ENCODE assay signal across 19 mouse cellular contexts in the genomic region with DNA sequence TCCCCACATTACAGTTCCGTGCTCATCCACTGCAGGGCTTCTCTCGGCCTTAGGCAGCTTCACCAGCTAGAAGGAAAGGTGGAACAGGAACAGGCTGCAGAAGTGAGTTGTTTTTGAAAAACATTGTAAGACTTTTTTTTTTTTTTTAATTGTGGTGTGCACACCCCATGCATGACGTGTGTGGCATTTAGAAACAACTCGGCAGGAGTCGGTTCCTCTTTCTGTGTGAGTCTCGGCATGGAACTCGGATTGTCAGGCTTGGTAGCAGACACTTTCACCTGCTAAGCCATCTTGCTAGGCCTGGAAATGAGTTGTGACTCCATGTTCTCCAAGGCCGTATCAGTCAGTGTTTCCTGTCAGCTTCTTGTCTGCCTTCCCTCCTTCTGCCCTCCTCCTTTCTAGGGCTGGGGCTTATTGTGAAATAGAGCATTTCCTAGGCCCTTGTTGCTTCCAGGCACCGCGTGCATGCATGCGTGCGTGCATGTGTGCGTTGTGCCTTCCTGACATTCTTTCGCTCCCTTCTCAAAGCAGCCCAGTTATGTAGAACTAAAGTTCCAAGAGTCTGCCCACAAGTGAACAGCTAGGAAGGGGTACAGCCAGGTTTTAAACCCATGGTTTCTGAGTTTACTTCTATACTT. TPM values are rescaled to one million over a fixed set of nuclear protein-coding genes. Genes with fewer than 3 reads are reported as not detected.
A peak's percentile ranks its signal among the peaks of the same experiment; 100 is the strongest.
DNase-seq lines count a peak whose midpoint lies in the region; ATAC-seq and TF ChIP-seq lines count a peak whose summit lies in the region.
"Had no signal": no experiment of that assay in that cellular context is flagged by ENCODE, and none has a peak within 500 bp of the region (broad histone marks: within the 10 kb centered on the region; RNA-seq: fewer than 3 reads in every experiment).

No protein-coding gene starts in this region.

- WGBS in liver, postnatal 0 days (ENCODE audit: insufficient replicate concordance): 68% methylated on average over 14 of the region's 14 CpGs
- 64% methylated on average over 14 of the region's 14 CpGs for WGBS in liver, embryonic 12.5 days (ENCODE audit: insufficient replicate concordance)
- WGBS in bone marrow, adult 2 months: 43% methylated on average over 14 of the region's 14 CpGs
- 92% methylated on average over 14 of the region's 14 CpGs for WGBS in embryonic facial prominence, embryonic 10.5 days

- H3K27ac ChIP-seq in liver, postnatal 0 days (ENCODE audit: low read depth): no peak overlapping the region
- no peak overlapping the region for H3K27ac ChIP-seq in liver, embryonic 12.5 days
- H3K27ac ChIP-seq in bone marrow, adult 2 months (ENCODE audit: control insufficient read depth, insufficient read depth, low read depth, low read length, poor library complexity): peak overlapping the region; percentile 68
- no peak overlapping the region for H3K27ac ChIP-seq in embryonic facial prominence, embryonic 10.5 days (replicated peaks)
- H3K27ac ChIP-seq: forebrain, embryonic 15.5 days; hindbrain, embryonic 10.5 days; midbrain, embryonic 12.5 days; neural tube, embryonic 15.5 days had no signal

- H3K36me3 ChIP-seq in liver, postnatal 0 days (replicated peaks; ENCODE audit: insufficient read depth, low read length): peaks cover 23% of the 10 kb centered on the region
- H3K36me3 ChIP-seq in liver, embryonic 12.5 days: peaks cover 55% of the 10 kb centered on the region
- H3K36me3 ChIP-seq in embryonic facial prominence, embryonic 10.5 days (replicated peaks): peaks cover 53% of the 10 kb centered on the region

- peak; percentile 38; the same call in 1 of the 2 replicates for ATAC-seq in liver, postnatal 0 days
- ATAC-seq in liver, embryonic 12.5 days: no peak
- ATAC-seq in megakaryocyte, adult 5-6 weeks (ENCODE audit: poor library complexity, severe bottlenecking): peak; percentile 97
- ATAC-seq in erythroid progenitor cell, adult 5-6 weeks (replicated peaks; ENCODE audit: low FRiP score, poor library complexity, severe bottlenecking): no peak
- ATAC-seq: forebrain, embryonic 15.5 days had no signal

- no peaks in the 10 kb centered on the region for H3K9me3 ChIP-seq in liver, postnatal 0 days (ENCODE audit: low read length)
- no peaks in the 10 kb centered on the region for H3K9me3 ChIP-seq in liver, embryonic 12.5 days (replicated peaks)
- no peaks in the 10 kb centered on the region for H3K9me3 ChIP-seq in embryonic facial prominence, embryonic 10.5 days
- H3K9me3 ChIP-seq: forebrain, embryonic 15.5 days; hindbrain, embryonic 10.5 days; midbrain, embryonic 12.5 days; neural tube, embryonic 15.5 days had no signal

- TF ChIP-seq CTCF in liver, postnatal 0 days (IDR thresholded peaks at IDR 0.05; ENCODE audit: low read depth): no peak
- no peak for TF ChIP-seq CTCF in bone marrow, adult 2 months (IDR thresholded peaks at IDR 0.05; ENCODE audit: control insufficient read depth, insufficient read depth, low read length)

- no peak overlapping the region for H3K9ac ChIP-seq in liver, postnatal 0 days (replicated peaks)
- H3K9ac ChIP-seq in liver, embryonic 12.5 days: no peak overlapping the region
- H3K9ac ChIP-seq: forebrain, embryonic 15.5 days; midbrain, embryonic 12.5 days; neural tube, embryonic 15.5 days had no signal

- no peaks in the 10 kb centered on the region for H3K4me1 ChIP-seq in liver, postnatal 0 days (ENCODE audit: insufficient read depth)
- no peaks in the 10 kb centered on the region for H3K4me1 ChIP-seq in liver, embryonic 12.5 days
- peaks cover 4% of the 10 kb centered on the region; the same call in 1 of the 2 replicates for H3K4me1 ChIP-seq in bone marrow, adult 2 months (ENCODE audit: control insufficient read depth, insufficient read depth, low read length)
- no peaks in the 10 kb centered on the region for H3K4me1 ChIP-seq in embryonic facial prominence, embryonic 10.5 days
- H3K4me1 ChIP-seq: forebrain, embryonic 15.5 days; hindbrain, embryonic 10.5 days; midbrain, embryonic 12.5 days; neural tube, embryonic 15.5 days had no signal

- no peak for TF ChIP-seq EP300 in liver, postnatal 0 days (IDR thresholded peaks at IDR 0.05; ENCODE audit: low read depth)

- no peak for TF ChIP-seq POLR2A in bone marrow, adult 2 months (IDR thresholded peaks at IDR 0.05; ENCODE audit: borderline replicate concordance, control insufficient read depth, low read depth, low read length)

- H3K27me3 ChIP-seq in liver, postnatal 0 days (ENCODE audit: insufficient read depth, low read length): no peaks in the 10 kb centered on the region
- no peaks in the 10 kb centered on the region for H3K27me3 ChIP-seq in liver, embryonic 12.5 days (replicated peaks)
- no peaks in the 10 kb centered on the region for H3K27me3 ChIP-seq in embryonic facial prominence, embryonic 10.5 days (replicated peaks; ENCODE audit: low read depth, poor library complexity, severe bottlenecking)
- H3K27me3 ChIP-seq: forebrain, embryonic 15.5 days; midbrain, embryonic 12.5 days; neural tube, embryonic 15.5 days had no signal

- peak; percentile 34 for DNase-seq in liver, postnatal 0 days
- DNase-seq in spleen, postnatal 36 days (ENCODE audit: low spot score in 2 of 2): peak; percentile 77 to 79
- DNase-seq in embryonic facial prominence, embryonic 10.5 days (ENCODE audit: low spot score): no peak
- DNase-seq: cerebellum, adult 11 months; cerebellum, postnatal 14 days; heart, adult 18-20 months; kidney, adult 9 months; kidney, postnatal 4 days; liver; thymus, postnatal 25 days had no signal

- H3K4me3 ChIP-seq in liver, postnatal 0 days (ENCODE audit: low read depth, low read length): no peak overlapping the region
- no peak overlapping the region for H3K4me3 ChIP-seq in liver, embryonic 12.5 days
- H3K4me3 ChIP-seq in bone marrow, adult 2 months (replicated peaks; ENCODE audit: control insufficient read depth, low read depth, low read length): peak overlapping the region; percentile 24
- H3K4me3 ChIP-seq in embryonic facial prominence, embryonic 10.5 days: no peak overlapping the region
- H3K4me3 ChIP-seq: forebrain, embryonic 15.5 days; hindbrain, embryonic 10.5 days; midbrain, embryonic 12.5 days; myocyte; neural tube, embryonic 15.5 days had no signal

- no peak overlapping the region for H3K4me2 ChIP-seq in liver, postnatal 0 days (ENCODE audit: low read depth, low read length)
- no peak overlapping the region for H3K4me2 ChIP-seq in liver, embryonic 12.5 days
- H3K4me2 ChIP-seq: forebrain, embryonic 15.5 days; midbrain, embryonic 12.5 days; neural tube, embryonic 15.5 days had no signal

RNA-seq across cellular contexts. Expression of a gene that starts 26.1 kb away (rescaled TPM):
- polyA plus RNA-seq in liver, postnatal 0 days (2015; fragmentation: Nextera tagmentation; extraction: Ambion mirVana): 1.2 and 1.9 TPM in 2 replicates
- 2.5 and 2.9 TPM in 2 replicates for polyA plus RNA-seq in liver, embryonic 12.5 days (2016; fragmentation: Nextera tagmentation; extraction: Ambion mirVana)
- polyA plus RNA-seq in bone marrow, adult 2 months (2011; ENCODE audit: insufficient read depth, insufficient read length, low replicate concordance, missing spikeins): 9.9 and 12.0 TPM in 2 replicates
- 36.9 and 41.7 TPM in 2 replicates for total RNA-seq in megakaryocyte, adult 5-6 weeks (2015)
- total RNA-seq in megakaryocyte, adult 5-6 weeks (2017): 13.9 and 17.6 TPM in 2 replicates
- total RNA-seq in erythroid progenitor cell, adult 5-6 weeks (2015; ENCODE audit: low replicate concordance): 24.3 and 30.3 TPM in 2 replicates
- 13.1 and 16.0 TPM in 2 replicates for total RNA-seq in erythroid progenitor cell, adult 5-6 weeks (2017; ENCODE audit: low replicate concordance)
- 2.6 TPM in 2 replicates for polyA plus RNA-seq in embryonic facial prominence, embryonic 10.5 days (2016; fragmentation: Nextera tagmentation; extraction: Ambion mirVana)

RNA-seq across cellular contexts. Expression of a gene that starts 59.6 kb away (rescaled TPM):
- polyA plus RNA-seq in liver, postnatal 0 days (2015; fragmentation: Nextera tagmentation; extraction: Ambion mirVana): 39.7 and 46.5 TPM in 2 replicates
- 129 and 132 TPM in 2 replicates for polyA plus RNA-seq in liver, embryonic 12.5 days (2016; fragmentation: Nextera tagmentation; extraction: Ambion mirVana)
- polyA plus RNA-seq in bone marrow, adult 2 months (2011; ENCODE audit: insufficient read depth, insufficient read length, low replicate concordance, missing spikeins): 28.1 and 38.1 TPM in 2 replicates
- 66.0 and 77.7 TPM in 2 replicates for total RNA-seq in megakaryocyte, adult 5-6 weeks (2015)
- 49.4 and 59.2 TPM in 2 replicates for total RNA-seq in megakaryocyte, adult 5-6 weeks (2017)
- 34.0 and 35.0 TPM in 2 replicates for total RNA-seq in erythroid progenitor cell, adult 5-6 weeks (2015; ENCODE audit: low replicate concordance)
- total RNA-seq in erythroid progenitor cell, adult 5-6 weeks (2017; ENCODE audit: low replicate concordance): 36.5 and 47.6 TPM in 2 replicates
- 133 and 135 TPM in 2 replicates for polyA plus RNA-seq in embryonic facial prominence, embryonic 10.5 days (2016; fragmentation: Nextera tagmentation; extraction: Ambion mirVana)

RNA-seq across cellular contexts. Expression of a gene that starts 59.7 kb away (rescaled TPM):
- 21.1 and 22.6 TPM in 2 replicates for polyA plus RNA-seq in liver, postnatal 0 days (2015; fragmentation: Nextera tagmentation; extraction: Ambion mirVana)
- 27.2 and 28.0 TPM in 2 replicates for polyA plus RNA-seq in liver, embryonic 12.5 days (2016; fragmentation: Nextera tagmentation; extraction: Ambion mirVana)
- 6.4 and 19.8 TPM in 2 replicates for polyA plus RNA-seq in bone marrow, adult 2 months (2011; ENCODE audit: insufficient read depth, insufficient read length, low replicate concordance, missing spikeins)
- 84.2 and 92.1 TPM in 2 replicates for total RNA-seq in megakaryocyte, adult 5-6 weeks (2015)
- total RNA-seq in megakaryocyte, adult 5-6 weeks (2017): 111 and 131 TPM in 2 replicates
- total RNA-seq in erythroid progenitor cell, adult 5-6 weeks (2015; ENCODE audit: low replicate concordance): 13.0 TPM in 2 replicates
- total RNA-seq in erythroid progenitor cell, adult 5-6 weeks (2017; ENCODE audit: low replicate concordance): 16.3 and 18.0 TPM in 2 replicates
- polyA plus RNA-seq in embryonic facial prominence, embryonic 10.5 days (2016; fragmentation: Nextera tagmentation; extraction: Ambion mirVana): 40.5 and 42.8 TPM in 2 replicates

Comparison
In these comparisons a context has a peak if more than half of its experiments do, and no peak if none do; other contexts are left out.
1. ATAC-seq: peak in liver, postnatal 0 days (single experiment) and megakaryocyte, adult 5-6 weeks (single experiment); none in liver, embryonic 12.5 days (single experiment) and erythroid progenitor cell, adult 5-6 weeks (single experiment).